Mouse (Mus musculus) heart, adult 8-10 months (tissue): ENCODE measurements around the gene Fam178b. TPM values are rescaled to one million over a fixed set of nuclear protein-coding genes. Genes with fewer than 3 reads are reported as not detected.

Experiments
- DNase-seq: peaks from one replicate; pipeline ENCODE4 v3.0.0; 2022; ENCODE audit warnings: low spot score
- microRNA-seq: library from miRNA; unstranded; fragments of <30 nt; microRNA quantifications from one replicate; pipeline ENCODE4 v1.2.0, GENCODE M21; 2022
- total RNA-seq, 4 experiments: library from RNA; stranded (reverse); gene quantifications; 2 replicates each; pipeline ENCODE4 v1.2.4; 2022

Fam178b gene
- total RNA-seq, 4 experiments from 2014 or later = 0.44 to 0.62 TPM; not detected in 2

DNA sequence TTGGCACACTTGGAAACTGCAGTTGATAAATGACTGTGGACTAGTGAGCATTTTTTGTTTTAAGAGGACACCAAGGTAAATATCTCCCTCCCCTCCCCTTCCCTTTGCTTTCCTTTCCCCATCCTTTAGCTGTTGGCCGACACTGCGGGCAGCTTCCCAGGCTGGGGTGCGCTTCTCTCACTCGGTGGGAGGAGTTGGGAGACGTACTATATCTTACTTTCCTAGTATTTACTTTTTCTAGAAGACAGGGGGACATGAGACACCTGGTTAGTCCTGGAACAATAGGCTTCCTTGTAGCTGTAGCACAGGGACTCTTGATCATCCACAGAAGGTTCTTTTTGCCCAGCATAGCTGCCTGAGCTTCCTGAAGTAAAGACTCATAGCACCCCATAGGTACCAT, 158.9 kb downstream of the Fam178b start:
- no peak for DNase-seq

DNA sequence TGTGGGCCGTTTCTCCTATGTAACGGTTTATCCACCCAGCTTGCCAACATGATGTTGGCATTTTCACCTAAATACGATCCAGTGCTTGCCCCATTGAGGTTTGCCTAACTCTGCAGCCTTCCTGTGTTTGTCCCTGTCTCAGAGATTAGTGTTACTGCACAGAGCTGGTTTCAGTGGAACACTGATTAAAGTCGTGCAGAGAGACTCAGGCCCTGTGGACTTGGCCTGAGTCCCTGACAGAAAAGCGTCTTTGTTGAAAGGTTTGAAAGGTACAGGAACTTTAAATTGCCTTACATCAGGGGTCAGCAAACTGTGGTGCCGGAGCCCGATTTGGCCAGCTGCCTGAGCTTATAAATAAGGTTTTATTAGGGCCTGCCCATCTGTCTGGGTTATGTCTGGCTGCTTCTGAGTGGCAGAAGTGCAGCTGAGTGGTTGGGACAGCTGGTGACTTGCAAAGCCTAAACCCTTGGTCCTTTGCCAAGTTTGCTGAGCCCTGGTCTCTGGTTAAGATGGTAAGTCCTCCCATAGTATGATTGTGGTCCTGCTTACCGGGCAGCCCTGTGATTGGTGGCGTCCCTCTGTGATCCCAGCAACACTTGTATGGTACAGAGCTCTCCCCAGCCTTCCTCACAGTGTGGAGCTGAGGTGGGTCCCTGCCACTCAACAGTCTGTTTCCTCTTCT, 159.5 kb downstream of the Fam178b start:
- no peak for DNase-seq

DNA sequence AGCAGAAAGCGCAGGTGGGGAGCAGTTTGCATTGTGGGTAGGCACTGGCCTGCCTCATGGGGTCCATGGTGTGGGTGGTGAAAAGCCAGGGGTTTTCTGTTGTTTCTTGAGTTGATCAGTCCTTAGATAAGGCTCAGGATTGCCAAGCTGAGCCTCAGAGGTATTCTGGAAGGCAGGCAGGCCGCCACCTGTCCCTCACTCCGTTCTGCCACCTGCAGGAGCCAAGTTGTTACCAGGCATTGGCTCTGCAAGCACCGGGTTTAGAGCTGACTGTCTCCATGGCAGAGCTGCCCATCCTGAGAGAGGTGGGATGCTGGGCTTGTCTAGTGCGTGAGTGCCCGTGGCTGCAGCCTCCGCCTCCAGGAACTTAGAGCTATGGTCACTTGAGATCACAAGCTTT, 160.8 kb downstream of the Fam178b start:
- DNase-seq = no peak

DNA sequence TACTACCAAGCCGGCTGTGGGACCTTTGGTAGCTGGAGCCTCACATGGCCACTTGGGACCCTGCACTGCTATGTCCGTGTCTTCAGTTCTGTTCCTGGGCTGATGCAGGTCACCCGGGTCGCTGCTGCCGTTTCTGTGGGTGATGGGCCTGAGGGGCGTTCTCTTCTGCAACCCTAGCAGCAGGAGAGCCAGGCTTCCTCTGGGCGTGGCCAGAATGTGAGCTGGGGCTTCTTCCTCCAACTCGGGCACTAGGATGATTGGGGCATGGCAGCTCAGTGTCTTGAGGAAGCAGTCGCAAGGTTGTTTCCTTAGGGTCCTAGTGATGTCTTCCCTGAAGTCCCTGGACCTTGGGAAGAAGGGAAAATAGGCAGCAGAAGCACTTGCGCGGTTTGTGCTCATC, 163.4 kb downstream of the Fam178b start:
- no peak for DNase-seq

DNA sequence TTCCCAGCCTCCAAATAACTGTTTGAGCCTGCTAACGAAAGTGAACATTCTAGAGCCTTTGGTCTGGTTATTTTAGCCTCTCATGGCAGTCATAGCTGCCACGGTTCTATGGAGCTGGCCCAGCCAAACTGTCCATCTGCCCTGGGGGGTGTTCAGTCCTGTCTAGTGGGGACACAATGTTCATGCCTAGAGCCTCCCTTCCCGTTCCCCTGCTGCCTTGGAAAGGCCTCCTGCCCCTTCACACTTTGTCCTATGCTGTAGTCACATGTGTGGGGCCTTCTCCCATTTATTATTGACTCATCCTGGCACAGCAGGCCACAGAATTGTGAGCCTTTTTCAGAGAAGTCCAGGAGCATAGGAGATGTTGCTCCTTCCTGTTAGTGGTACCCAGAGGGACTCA, 164.7 kb downstream of the Fam178b start:
- no peak for DNase-seq

DNA sequence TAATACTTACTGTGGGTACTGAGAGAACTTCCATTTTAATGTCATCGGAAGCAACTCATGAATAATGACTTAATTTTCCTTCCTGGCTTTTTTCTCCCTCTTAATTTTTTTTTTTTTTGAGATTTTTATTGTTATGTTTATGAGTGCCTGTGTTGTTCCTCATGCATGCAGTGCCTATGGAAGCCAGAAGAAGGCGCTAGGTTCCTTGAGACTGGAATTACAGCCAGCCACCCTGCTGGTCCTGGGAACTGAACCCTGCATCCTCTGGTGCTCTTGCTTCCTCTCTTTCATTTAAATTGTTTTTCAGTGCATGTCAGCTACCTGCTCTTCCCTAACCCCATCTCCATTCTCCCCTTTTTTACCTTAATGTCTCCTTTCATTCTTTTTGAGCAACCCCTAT, 169.3 kb downstream of the Fam178b start:
- no peak for DNase-seq

DNA sequence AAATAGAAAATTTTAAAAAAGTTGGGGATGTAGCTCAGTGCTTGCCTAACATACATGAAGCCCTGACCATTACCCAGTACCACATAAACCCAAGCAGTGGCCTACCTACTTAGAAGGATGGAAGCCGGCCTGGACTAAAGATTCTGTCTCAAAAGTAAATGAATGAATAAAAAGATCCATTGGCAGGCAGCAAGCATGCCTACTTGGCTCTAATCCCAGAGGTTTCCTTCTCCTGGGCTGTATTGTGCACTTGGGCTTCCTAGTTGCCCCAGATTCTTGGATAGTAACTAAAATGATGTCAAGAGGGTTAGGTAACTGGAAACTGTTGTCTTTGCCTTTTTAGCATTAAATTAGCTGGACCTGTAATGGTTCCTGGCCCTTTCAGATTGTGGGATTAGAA, 169.7 kb downstream of the Fam178b start:
- no peak for DNase-seq

DNA sequence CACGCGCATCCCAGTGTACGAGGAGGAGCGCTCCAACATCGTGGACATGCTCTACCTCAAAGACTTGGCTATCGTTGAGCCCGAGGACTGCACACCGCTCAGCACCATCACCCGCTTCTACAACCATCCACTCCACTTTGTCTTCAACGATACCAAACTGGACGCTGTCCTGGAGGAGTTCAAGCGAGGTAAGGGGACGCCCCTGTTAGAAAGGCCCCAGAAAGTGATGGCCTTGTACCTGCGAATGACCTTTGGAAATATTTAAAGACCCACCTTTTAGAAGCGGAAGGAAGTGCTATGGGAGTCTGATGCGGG, 170.1 kb downstream of the Fam178b start:
- DNase-seq = no peak

Small RNA genes within 50 kb of the gene (microRNA-seq; reads per million reads assigned to microRNA genes)
- gene Gm24133 = not detected

Other genes with a start within 250 kb of the Fam178b start
- gene Lman2l, start 237.9 kb downstream of the Fam178b start, total RNA-seq = 10 to 100 TPM; 26.3 to 29.4 (median 27.8) TPM
- gene Cnnm4, start 211.6 kb downstream of the Fam178b start, total RNA-seq = 1 to 10 TPM; 3.7 to 5.2 (median 4.7) TPM
- gene Cnnm3, start 171.3 kb downstream of the Fam178b start, total RNA-seq = 10 to 100 TPM in 3 of 4 experiments, 1 to 10 TPM in 1; 8.6 to 16.3 (median 11.7) TPM
- 100 to 1,000 TPM; 251 to 540 (median 405) TPM for gene Ankrd23, start 146.3 kb downstream of the Fam178b start, total RNA-seq
- 100 to 1,000 TPM; 132 to 332 (median 244) TPM for gene Gm42417, start 143.8 kb downstream of the Fam178b start, total RNA-seq
- 1 to 10 TPM; 5.4 to 8.2 (median 7.1) TPM for gene Ankrd39, start 135.7 kb downstream of the Fam178b start, total RNA-seq
- 10 to 100 TPM; 10.8 to 13.4 (median 11.2) TPM for gene Sema4c, start 124.8 kb downstream of the Fam178b start, total RNA-seq
- 1,000 to 10,000 TPM; 1,794 to 2,512 (median 2,152) TPM for gene Cox5b, start 8.3 kb upstream of the Fam178b start, total RNA-seq
- not detected for gene 4933424G06Rik, start 27.0 kb upstream of the Fam178b start, total RNA-seq
- gene Actr1b, start 31.2 kb upstream of the Fam178b start, total RNA-seq = 10 to 100 TPM; 84.9 to 97.9 (median 92.4) TPM
- gene Zap70, start 78.6 kb upstream of the Fam178b start, total RNA-seq = under 1 TPM in 2 of 4 experiments, not detected in 2; 0.20 to 0.78 TPM